Mouse (Mus musculus): ENCODE results near the gene 2010300C02Rik.
"Not testable (repeated sequence)": the region's sequence is repeated elsewhere in the genome, so short reads cannot be mapped to it uniquely, and the experiment has no call there.

The 2010300C02Rik gene

GRCm38 (mm10) chr1:37624185-37624584, 95.7 kb downstream of the 2010300C02Rik start:
- DNase-seq (ENCODE audit: low spot score): no peak

GRCm38 (mm10) chr1:37622049-37622448, 97.8 kb downstream of the 2010300C02Rik start:
- DNase-seq (ENCODE audit: low spot score): no peak

- no peak for DNase-seq (ENCODE audit: low spot score)
Measured at GRCm38 (mm10) chr1:37619542-37619941, 100.3 kb downstream of the 2010300C02Rik start.

- DNase-seq (ENCODE audit: low spot score): no peak
Measured at GRCm38 (mm10) chr1:37617047-37617446, 102.8 kb downstream of the 2010300C02Rik start.

GRCm38 (mm10) chr1:37616569-37616968, 103.3 kb downstream of the 2010300C02Rik start:
- peak; percentile 19 for DNase-seq (ENCODE audit: low spot score)

- no peak for DNase-seq (ENCODE audit: low spot score)
Measured at GRCm38 (mm10) chr1:37615290-37616040, 104.4 kb downstream of the 2010300C02Rik start.

- no peak for DNase-seq (ENCODE audit: low spot score)
Measured at GRCm38 (mm10) chr1:37614836-37615235, 105.0 kb downstream of the 2010300C02Rik start.

GRCm38 (mm10) chr1:37614130-37614529, 105.8 kb downstream of the 2010300C02Rik start:
- no peak for DNase-seq (ENCODE audit: low spot score)

- DNase-seq (ENCODE audit: low spot score): no peak
Measured at GRCm38 (mm10) chr1:37611032-37611431, 108.9 kb downstream of the 2010300C02Rik start.

- no peak for DNase-seq (ENCODE audit: low spot score)
Measured at GRCm38 (mm10) chr1:37610242-37610641, 109.6 kb downstream of the 2010300C02Rik start.

- DNase-seq (ENCODE audit: low spot score): not testable (repeated sequence)
Measured at GRCm38 (mm10) chr1:37605694-37606093, 114.2 kb downstream of the 2010300C02Rik start.

GRCm38 (mm10) chr1:37603206-37603605, 116.7 kb downstream of the 2010300C02Rik start:
- no peak for DNase-seq (ENCODE audit: low spot score)

- DNase-seq (ENCODE audit: low spot score): no peak
Measured at GRCm38 (mm10) chr1:37602268-37602667, 117.6 kb downstream of the 2010300C02Rik start.

GRCm38 (mm10) chr1:37601461-37601860, 118.4 kb downstream of the 2010300C02Rik start:
- DNase-seq (ENCODE audit: low spot score): no peak

- DNase-seq (ENCODE audit: low spot score): no peak
Measured at GRCm38 (mm10) chr1:37600640-37601175, 119.2 kb downstream of the 2010300C02Rik start.

- DNase-seq (ENCODE audit: low spot score): no peak
Measured at GRCm38 (mm10) chr1:37598986-37599385, 120.9 kb downstream of the 2010300C02Rik start.

- not testable (repeated sequence) for DNase-seq (ENCODE audit: low spot score)
Measured at GRCm38 (mm10) chr1:37594812-37595211, 125.1 kb downstream of the 2010300C02Rik start.

GRCm38 (mm10) chr1:37585809-37586480, 133.9 kb downstream of the 2010300C02Rik start:
- no peak for DNase-seq (ENCODE audit: low spot score)

- DNase-seq (ENCODE audit: low spot score): no peak
Measured at GRCm38 (mm10) chr1:37583795-37584464, 136.0 kb downstream of the 2010300C02Rik start.

GRCm38 (mm10) chr1:37583167-37583566, 136.7 kb downstream of the 2010300C02Rik start:
- DNase-seq (ENCODE audit: low spot score): no peak

- DNase-seq (ENCODE audit: low spot score): no peak
Measured at GRCm38 (mm10) chr1:37579686-37580085, 140.2 kb downstream of the 2010300C02Rik start.

- no peak for DNase-seq (ENCODE audit: low spot score)
Measured at GRCm38 (mm10) chr1:37572528-37573272, 147.2 kb downstream of the 2010300C02Rik start.
